Mouse (Mus musculus) granulocyte monocyte progenitor cell, adult 5-6 weeks (primary cell): Measurements from ENCODE around the gene Cul5. TPM values are rescaled to one million over a fixed set of nuclear protein-coding genes. Genes with fewer than 3 reads are reported as not detected.

ENCODE experiments used
- ATAC-seq: replicated peaks from 2 replicates; pipeline ENCODE4 v1.8.0; 2016; ENCODE audit warnings: mild to moderate bottlenecking, moderate TSS enrichment, inconsistent platforms; ENCODE audit not compliant: poor library complexity, severe bottlenecking
- total RNA-seq, 2 experiments: library from RNA; stranded (forward) in 1 of 2; stranded (reverse) in 1 of 2; fragments of 200-712, 200-1000 nt in 1 of 2; fragments of >200 nt in 1 of 2; fragmentation: Nextera tagmentation in 1 of 2; gene quantifications; 2 replicates each; pipeline ENCODE4 v1.2.3; 2014 to 2017

The Cul5 gene
- total RNA-seq (2014; fragmentation: Nextera tagmentation) (18.8 and 21.3 TPM in 2 replicates), total RNA-seq (2017) (54.6 and 56.4 TPM in 2 replicates)

GRCm38 (mm10) chr9:53669680-53670219 lies at the start of gene Cul5:
TSS of gene Cul5 (minus strand) at chr9:53670014.
- ATAC-seq = peak; percentile 50

- ATAC-seq = peak; percentile 95
These were observed 36.3 kb upstream of the Cul5 start, which contains the start of gene Rab39 for GRCm38 (mm10) chr9:53705992-53706696. TSS of gene Rab39 (minus strand) at chr9:53706232.

DNA sequence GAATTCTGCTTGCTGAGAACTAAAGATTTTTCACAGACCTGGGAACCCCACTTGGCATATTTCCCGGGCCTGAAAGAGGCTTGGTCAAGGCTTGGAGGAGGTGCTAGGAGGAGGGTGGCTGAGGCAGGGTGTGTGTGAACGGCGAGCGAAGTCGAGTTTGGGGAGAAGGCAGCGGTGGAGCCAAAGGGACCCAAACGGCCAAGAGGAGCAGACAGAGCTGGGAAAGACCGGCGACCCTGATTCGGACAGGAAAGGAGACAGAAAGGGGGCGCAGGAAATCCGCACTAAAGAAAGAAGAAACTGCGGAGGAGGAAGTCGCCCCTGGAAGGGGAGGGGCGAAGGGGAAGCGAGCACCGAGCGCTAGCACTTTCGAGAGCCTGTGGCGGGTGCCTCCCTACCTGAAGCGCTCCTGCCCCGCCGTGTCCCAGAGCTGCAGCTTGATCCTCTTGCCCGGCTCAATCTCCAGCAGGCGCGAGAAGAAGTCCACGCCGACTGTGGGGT lies 35.7 kb upstream of the Cul5 start:
- ATAC-seq = peak; percentile 46

GRCm38 (mm10) chr9:53702991-53703390 lies 33.2 kb upstream of the Cul5 start:
- ATAC-seq = no peak

DNA sequence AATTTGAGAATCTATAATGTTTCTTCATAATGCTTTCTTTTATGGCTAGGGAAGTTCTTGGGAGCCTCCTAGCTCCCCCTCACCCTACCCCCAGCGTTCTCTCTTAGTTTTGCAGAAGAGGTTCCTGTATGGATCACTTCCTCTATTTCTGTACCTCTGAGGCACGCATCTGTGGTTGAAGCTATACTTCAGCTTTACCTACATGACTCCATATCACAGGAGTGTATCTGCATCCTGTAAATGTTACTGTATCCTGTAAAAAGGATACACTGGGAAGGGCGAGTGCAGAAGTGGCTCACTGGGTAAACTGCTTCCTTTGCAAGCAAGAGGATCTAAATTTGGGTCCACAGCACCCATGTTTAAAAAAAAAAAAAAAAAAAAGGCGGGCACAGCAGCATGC lies 30.7 kb upstream of the Cul5 start:
- peak; percentile 98 for ATAC-seq

DNA sequence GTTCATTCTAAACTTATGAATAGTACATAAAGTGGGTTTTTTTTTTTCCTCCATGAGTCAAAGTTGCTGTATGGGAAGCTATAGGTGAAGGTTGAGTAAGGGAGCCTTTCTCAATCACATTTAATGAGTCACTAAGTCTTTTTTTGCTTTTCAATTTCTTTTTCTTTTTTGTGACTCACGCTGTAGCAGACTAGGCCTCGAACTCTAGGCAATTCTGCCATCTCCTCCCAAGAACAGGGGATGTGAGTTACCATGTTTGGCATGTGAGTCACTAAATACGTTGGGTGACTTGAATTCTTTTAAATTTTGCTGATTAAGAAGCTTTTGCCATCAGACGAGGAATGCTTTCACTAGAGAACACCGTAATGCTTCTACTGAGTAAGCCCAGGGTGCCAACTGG lies 26.0 kb upstream of the Cul5 start:
- ATAC-seq = no peak

GRCm38 (mm10) chr9:53693718-53694117 lies 23.9 kb upstream of the Cul5 start:
- ATAC-seq = peak; percentile 100

DNA sequence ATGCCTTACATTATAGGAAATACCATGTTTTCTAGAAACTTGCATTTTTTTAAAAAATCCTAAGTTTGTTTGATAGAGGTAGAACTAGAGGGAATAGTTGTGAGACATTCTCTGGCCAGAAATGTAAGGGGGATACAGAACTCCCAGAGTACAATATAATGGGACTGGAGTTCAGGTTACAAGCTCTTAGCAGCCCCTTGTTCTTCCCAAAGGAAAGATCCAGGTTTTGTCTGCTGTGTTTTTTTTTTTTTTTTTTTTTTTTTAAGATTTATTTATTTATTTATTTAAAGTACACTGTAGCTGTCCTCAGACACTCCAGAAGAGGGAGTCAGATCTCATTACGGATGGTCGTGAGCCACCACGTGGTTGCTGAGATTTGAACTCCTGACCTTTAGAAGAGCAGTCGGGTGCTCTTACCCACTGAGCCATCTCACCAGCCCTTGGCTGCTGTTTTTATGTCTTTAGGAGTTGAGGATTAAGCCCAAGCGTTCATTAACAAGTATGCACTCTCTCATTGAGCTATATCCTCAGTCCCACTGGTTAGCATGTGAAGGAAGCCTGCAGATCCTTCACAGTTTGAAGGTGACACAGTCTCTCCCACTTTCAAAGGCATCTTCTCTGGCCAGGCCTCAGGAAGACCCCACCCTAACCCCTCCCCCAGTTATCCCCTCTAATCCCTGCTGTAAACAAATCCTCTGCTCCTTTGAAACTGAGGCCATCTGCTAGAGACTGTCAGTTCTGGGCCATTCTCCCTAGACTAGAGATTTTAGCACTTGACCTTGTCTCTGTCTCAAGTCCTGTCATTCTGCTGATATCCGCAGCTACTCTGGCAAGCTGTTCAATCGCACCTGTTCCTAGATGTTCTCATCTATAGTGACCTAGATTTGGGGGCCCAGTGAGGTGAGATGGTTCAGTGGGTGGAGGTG lies 22.2 kb upstream of the Cul5 start:
- ATAC-seq = no peak

DNA sequence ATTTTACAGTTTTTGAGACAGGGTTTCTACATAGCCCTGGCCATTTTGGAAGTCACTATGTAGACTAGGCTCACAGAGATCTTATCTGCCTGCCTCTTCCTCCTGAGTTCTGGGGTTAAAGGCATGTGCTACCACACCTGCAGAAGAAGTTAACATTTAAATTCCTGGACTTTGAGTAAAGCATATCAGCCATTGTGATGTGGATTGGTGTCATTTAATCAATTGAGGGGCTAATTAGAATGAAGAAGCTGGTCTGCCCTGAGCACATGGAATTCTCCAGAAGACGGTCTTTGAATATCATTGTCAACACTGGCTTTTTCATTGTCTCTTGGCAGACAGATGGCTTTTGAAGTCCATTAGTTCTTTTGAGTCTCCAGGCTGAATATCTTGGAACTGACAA lies 11.0 kb upstream of the Cul5 start:
- ATAC-seq = no peak

DNA sequence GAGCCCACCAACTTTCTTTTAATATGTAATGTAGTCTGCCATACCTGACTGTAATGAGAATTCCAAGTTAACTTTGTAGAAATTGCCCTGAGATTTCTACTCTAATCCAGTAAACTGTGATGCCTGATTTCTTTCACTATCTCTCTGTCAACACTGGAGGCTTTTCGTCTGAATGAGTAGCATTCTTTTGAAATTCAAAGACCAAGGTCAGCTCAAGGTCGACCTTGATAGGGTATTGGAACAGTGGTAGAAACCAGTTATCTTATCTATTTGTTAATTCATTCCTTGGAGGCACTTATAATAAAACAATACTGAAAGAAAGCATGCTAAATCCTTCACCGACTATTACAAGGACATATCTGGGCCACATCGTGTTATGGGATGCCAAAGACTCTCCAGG lies 7.1 kb upstream of the Cul5 start:
- ATAC-seq = no peak

DNA sequence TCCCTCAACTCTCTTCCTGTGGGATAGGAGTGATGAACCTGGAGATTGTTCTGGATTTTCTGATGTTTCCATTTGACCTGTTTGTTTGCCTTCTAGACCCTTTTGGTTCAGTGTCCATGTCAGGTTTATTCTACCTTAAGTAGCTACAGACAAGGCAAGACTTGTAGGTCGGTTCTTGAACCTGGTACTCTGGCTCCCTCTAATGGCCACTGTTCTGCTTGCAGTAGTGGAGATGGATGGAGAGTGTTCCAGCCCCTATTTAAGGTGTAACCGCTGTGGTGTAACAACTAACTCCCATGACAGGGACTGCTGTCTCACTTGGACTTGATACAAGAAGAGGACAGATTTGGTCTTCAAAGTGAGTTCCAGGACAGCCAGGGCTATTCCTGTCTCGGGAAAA lies 3.8 kb upstream of the Cul5 start:
- ATAC-seq = peak; percentile 95

DNA sequence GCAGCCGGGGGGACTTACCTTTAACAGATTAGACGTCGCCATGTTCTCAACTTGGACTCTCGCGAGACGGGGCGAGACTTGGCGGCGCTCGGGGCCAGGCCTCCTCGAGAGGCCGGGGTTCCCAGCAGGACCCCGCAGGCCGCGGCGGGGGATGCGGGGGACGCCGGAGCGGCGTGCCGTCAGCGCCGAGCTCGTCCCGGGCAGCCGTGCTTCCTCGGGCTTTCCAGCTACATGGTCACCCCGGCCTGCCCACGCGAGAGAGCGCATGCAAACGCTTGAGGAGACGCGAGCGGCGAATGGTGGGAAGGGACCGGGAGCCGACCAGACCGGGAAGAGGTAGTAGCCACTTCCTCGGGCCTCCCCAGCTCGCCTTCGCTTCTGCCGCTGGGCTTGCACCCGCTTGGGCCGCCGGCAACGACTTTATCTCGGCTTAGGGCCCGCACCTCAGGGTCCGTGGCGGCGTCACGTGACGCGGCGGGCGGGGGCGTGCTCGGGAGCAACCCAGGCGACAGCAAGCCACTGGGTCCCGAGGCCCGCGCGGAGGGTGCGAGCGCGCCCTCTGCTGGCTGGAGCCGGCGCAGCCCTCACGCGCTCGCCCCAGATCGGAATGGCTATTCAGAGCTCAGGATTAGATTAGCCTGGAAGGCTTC lies 2.7 kb downstream of the Cul5 start:
- peak; percentile 90 for ATAC-seq

- peak; percentile 35 for ATAC-seq
These were observed 3.2 kb downstream of the Cul5 start for GRCm38 (mm10) chr9:53666665-53667019.

- ATAC-seq = no peak
These were observed 4.4 kb downstream of the Cul5 start for GRCm38 (mm10) chr9:53665428-53665827.

- ATAC-seq = no peak
These were observed 5.0 kb downstream of the Cul5 start for GRCm38 (mm10) chr9:53664819-53665218.

DNA sequence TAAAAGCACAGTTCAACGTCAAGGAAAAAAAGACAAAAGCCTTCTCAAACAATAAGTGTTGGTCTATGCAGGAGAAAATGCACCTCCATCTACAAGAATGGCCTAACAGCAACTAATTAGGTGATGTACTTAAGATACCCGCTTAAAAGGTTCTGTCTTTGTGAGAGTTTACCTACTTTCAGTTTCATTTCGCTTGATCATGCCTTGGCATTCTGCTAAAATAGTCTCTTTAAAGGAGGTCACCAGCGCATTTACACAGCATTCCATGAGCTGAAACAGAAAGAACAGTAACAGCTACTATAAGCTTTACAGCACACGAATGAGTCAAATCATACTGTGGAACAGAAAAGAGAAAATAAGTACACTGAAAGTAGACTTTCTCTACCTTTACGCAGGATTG lies 35.0 kb downstream of the Cul5 start:
- no peak for ATAC-seq

DNA sequence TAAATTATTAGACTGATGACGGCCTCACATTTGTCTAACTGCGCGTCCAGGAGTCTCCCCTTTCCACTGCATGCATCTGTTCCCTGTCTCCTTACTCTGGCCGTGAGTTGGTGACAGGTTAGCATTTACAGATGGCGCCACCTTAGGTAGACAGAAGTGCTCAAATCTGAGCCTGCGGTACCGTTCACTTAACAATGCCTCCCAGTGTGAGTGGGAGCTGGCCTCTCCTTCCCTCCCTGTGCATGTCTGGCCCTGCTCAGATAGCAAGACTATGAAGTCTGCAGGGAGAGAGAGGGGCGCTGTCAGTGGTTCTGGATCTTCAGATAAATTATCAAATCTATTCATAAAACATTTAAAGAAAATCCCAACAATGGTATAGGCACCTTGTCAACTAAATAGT lies 54.6 kb downstream of the Cul5 start:
- no peak for ATAC-seq

DNA sequence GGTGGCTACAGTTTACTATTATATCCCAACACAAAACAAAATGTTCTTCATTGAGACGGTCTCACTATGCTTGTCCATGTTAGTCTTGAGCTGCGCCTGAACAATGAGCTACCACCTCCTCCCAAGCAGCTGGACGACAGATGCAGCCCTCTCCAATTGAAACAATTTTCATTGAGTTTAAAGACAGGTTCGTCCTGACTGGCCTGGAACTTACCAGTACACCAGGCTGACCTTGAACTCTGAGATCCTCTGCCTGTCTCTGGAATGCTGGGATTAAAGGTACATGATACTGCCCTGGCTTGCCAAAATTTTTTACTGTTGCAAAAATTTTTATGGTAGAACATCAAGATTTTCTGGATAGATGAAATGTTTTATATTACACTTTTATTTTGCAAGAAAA lies 55.5 kb downstream of the Cul5 start:
- ATAC-seq = no peak

DNA sequence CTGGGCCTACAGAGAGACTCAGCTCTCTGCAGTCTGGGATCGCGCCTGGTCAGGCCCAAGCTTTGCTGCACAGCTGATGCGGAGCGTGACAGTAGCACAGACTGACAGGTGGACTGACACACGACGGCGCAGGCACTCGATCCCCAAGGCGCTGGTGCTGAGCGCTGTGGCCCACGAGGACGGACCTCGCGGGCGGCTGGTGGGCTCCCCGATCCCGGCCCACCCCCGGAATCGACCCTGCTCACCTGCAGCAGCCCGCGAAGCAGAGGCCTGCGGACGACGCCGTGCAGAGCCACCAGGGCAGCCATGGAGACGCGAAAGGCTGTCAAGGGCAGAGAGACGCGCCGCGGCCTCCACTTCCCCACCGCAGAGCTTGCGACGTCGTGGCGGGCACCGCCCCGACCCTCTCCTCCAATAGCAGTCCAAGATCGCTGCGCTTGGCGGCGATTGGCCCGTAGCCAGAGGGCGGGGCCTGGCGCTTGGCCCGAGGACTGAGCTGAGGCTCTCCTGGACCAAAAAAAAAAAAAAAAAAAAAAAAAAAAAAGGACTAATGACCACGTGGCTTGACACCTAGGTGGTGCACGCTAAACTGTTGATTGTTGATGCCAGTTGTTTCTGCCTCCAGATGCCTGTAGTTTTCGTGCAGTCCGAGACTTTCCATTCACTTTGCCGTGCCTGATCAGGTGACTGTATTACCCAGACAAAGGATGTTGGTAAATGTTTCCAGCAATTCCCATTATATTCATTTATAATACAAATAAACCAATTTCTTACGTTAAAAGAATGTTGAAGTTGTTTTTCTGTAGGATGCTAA lies 59.6 kb downstream of the Cul5 start, which contains the start of gene Acat1:
TSS of gene Acat1 (minus strand) at position 415 of the 814 bp plus-strand sequence.
- peak; percentile 100 for ATAC-seq
